Mouse (Mus musculus) MEL (cell line): Measurements from ENCODE around the gene Plcg1. TPM values are rescaled to one million over a fixed set of nuclear protein-coding genes. Genes with fewer than 3 reads are reported as not detected.

ENCODE experiments used
- DNase-seq: peaks from one replicate; pipeline ENCODE4 v3.0.0; 2011; ENCODE audit warnings: low read depth, low spot score
- H3K27ac ChIP-seq: 2 replicates; pipeline ENCODE4 v1.5.1; 2012; ENCODE audit warnings: low read depth, mild to moderate bottlenecking, control low read depth, low read length, moderate library complexity; ENCODE audit not compliant: control insufficient read depth
- H3K27me3 ChIP-seq, 2 experiments: fragments of 150-350 bp in 1 of 2; sonication (generic) in 1 of 2; 2 replicates each; pipeline ENCODE4 v1.6.1; 2012; ENCODE audit warnings: low read length in 2 of 2, mild to moderate bottlenecking in 2 of 2, improper control_type of control experiment in 1 of 2, moderate library complexity in 1 of 2; ENCODE audit not compliant: insufficient read depth in 2 of 2, control insufficient read depth in 1 of 2
- H3K36me3 ChIP-seq, 2 experiments: 2 replicates each; pipeline ENCODE4 v1.6.1; 2012 to 2014; ENCODE audit warnings: low read length in 2 of 2, improper control_type of control experiment in 1 of 2, inconsistent platforms in 1 of 2, mild to moderate bottlenecking in 1 of 2; ENCODE audit not compliant: insufficient read depth in 2 of 2, control insufficient read depth in 1 of 2
- H3K4me1 ChIP-seq, 2 experiments: fragments of 150-350 bp in 1 of 2; sonication (generic) in 1 of 2; 2 replicates each; pipeline ENCODE4 v1.6.1; 2012; ENCODE audit warnings: low read length in 2 of 2, improper control_type of control experiment in 1 of 2, mild to moderate bottlenecking in 1 of 2; ENCODE audit not compliant: insufficient read depth in 2 of 2, control insufficient read depth in 1 of 2
- H3K4me3 ChIP-seq, 2 experiments: fragments of 150-350 bp in 1 of 2; sonication (generic) in 1 of 2; 2 replicates each; pipeline ENCODE4 v1.5.1; 2012; ENCODE audit warnings: low read depth in 2 of 2, low read length in 2 of 2, mild to moderate bottlenecking in 2 of 2, moderate library complexity in 2 of 2, control low read depth in 1 of 2, improper control_type of control experiment in 1 of 2; ENCODE audit not compliant: control insufficient read depth in 1 of 2, insufficient read depth in 1 of 2
- H3K79me2 ChIP-seq: 2 replicates; pipeline ENCODE4 v1.6.1; 2012; ENCODE audit warnings: mild to moderate bottlenecking, low read length, moderate library complexity; ENCODE audit not compliant: control insufficient read depth, poor library complexity, insufficient read depth
- H3K9ac ChIP-seq: 2 replicates; pipeline ENCODE4 v1.6.1; 2012; ENCODE audit warnings: low read depth, mild to moderate bottlenecking, control low read depth, low read length, moderate library complexity; ENCODE audit not compliant: control insufficient read depth, poor library complexity, severe bottlenecking
- H3K9me3 ChIP-seq: fragments of 150-350 bp; sonication (generic); replicated peaks from 2 replicates; pipeline ENCODE4 v1.6.1; 2012; ENCODE audit warnings: mild to moderate bottlenecking, low read length, improper control_type of control experiment, moderate library complexity; ENCODE audit not compliant: insufficient read depth
- BHLHE40 ChIP-seq: IDR thresholded peaks from 2 replicates; pipeline ENCODE4 v1.6.1; 2012; ENCODE audit warnings: low read depth, mild to moderate bottlenecking, inconsistent platforms, low read length, improper control_type of control experiment, borderline replicate concordance
- CHD1 ChIP-seq: IDR thresholded peaks from 2 replicates; pipeline ENCODE4 v1.6.1; 2012; ENCODE audit warnings: low read depth, mild to moderate bottlenecking, inconsistent platforms, low read length, improper control_type of control experiment
- EP300 ChIP-seq, 2 experiments: IDR thresholded peaks; 2 replicates each; pipeline ENCODE4 v1.6.1; 2011; ENCODE audit warnings: improper control_type of control experiment in 2 of 2, low read length in 2 of 2, low read depth in 1 of 2, mild to moderate bottlenecking in 1 of 2
- ETS1 ChIP-seq: IDR thresholded peaks from 2 replicates; pipeline ENCODE4 v1.6.1; 2012; ENCODE audit warnings: low read depth, mild to moderate bottlenecking, inconsistent platforms, low read length, improper control_type of control experiment, moderate library complexity
- GABPA ChIP-seq: IDR thresholded peaks from 2 replicates; pipeline ENCODE4 v1.6.1; 2012; ENCODE audit warnings: low read depth, mild to moderate bottlenecking, inconsistent platforms, low read length, improper control_type of control experiment, moderate library complexity
- HCFC1 ChIP-seq: IDR thresholded peaks from 2 replicates; pipeline ENCODE4 v1.6.1; 2012; ENCODE audit warnings: low read depth, mild to moderate bottlenecking, inconsistent platforms, low read length, improper control_type of control experiment, moderate library complexity
- JUND ChIP-seq: IDR thresholded peaks from 2 replicates; pipeline ENCODE4 v1.6.1; 2011; ENCODE audit warnings: low read depth, mild to moderate bottlenecking, improper control_type of control experiment, low read length
- KAT2A ChIP-seq: conservative IDR thresholded peaks from 2 replicates; pipeline ENCODE4 v1.6.1; 2012; ENCODE audit warnings: low read depth, low read length, improper control_type of control experiment, inconsistent platforms
- MEF2A ChIP-seq: IDR thresholded peaks from 2 replicates; pipeline ENCODE4 v1.6.1; 2014; ENCODE audit warnings: low read depth, mild to moderate bottlenecking, inconsistent platforms, low read length, improper control_type of control experiment; ENCODE audit not compliant: poor library complexity, insufficient replicate concordance, severe bottlenecking; ENCODE audit errors: extremely low read depth
- MYB ChIP-seq: IDR thresholded peaks from 2 replicates; pipeline ENCODE4 v1.6.1; 2011; ENCODE audit warnings: mild to moderate bottlenecking, low read depth, low read length, improper control_type of control experiment
- NRF1 ChIP-seq: IDR thresholded peaks from 2 replicates; pipeline ENCODE4 v1.6.1; 2014; ENCODE audit warnings: low read depth, mild to moderate bottlenecking, inconsistent platforms, low read length, improper control_type of control experiment, moderate library complexity; ENCODE audit not compliant: poor library complexity, insufficient read depth, severe bottlenecking
- POLR2A ChIP-seq, 2 experiments: IDR thresholded peaks; 2 replicates each; pipeline ENCODE4 v1.6.1; 2011 to 2012; ENCODE audit warnings: low read length in 2 of 2, mild to moderate bottlenecking in 2 of 2, control low read depth in 1 of 2, improper control_type of control experiment in 1 of 2, low read depth in 1 of 2, moderate library complexity in 1 of 2; ENCODE audit not compliant: control insufficient read depth in 1 of 2, insufficient read depth in 1 of 2, poor library complexity in 1 of 2
- POLR2AphosphoS2 ChIP-seq: IDR thresholded peaks from 2 replicates; pipeline ENCODE4 v1.6.1; 2011; ENCODE audit warnings: low read length, improper control_type of control experiment
- RCOR1 ChIP-seq: IDR thresholded peaks from 2 replicates; pipeline ENCODE4 v1.6.1; 2012; ENCODE audit warnings: low read depth, mild to moderate bottlenecking, inconsistent platforms, low read length, improper control_type of control experiment
- SIN3A ChIP-seq: IDR thresholded peaks from 2 replicates; pipeline ENCODE4 v1.6.1; 2012; ENCODE audit warnings: low read length, improper control_type of control experiment, inconsistent platforms
- TBP ChIP-seq: IDR thresholded peaks from 2 replicates; pipeline ENCODE4 v1.8.0; 2011; ENCODE audit warnings: low read depth, low read length, improper control_type of control experiment
- TCF12 ChIP-seq: IDR thresholded peaks from 2 replicates; pipeline ENCODE4 v1.6.1; 2014; ENCODE audit warnings: low read depth, mild to moderate bottlenecking, inconsistent platforms, low read length, improper control_type of control experiment, moderate library complexity
- ZC3H11A ChIP-seq: IDR thresholded peaks from 2 replicates; pipeline ENCODE4 v1.6.1; 2012; ENCODE audit warnings: low read depth, mild to moderate bottlenecking, inconsistent platforms, low read length, improper control_type of control experiment
- ZKSCAN1 ChIP-seq: IDR thresholded peaks from 2 replicates; pipeline ENCODE4 v1.6.1; 2012; ENCODE audit warnings: low read depth, mild to moderate bottlenecking, inconsistent platforms, low read length, improper control_type of control experiment, moderate library complexity
- ZMIZ1 ChIP-seq: IDR thresholded peaks from 2 replicates; pipeline ENCODE4 v1.6.1; 2012; ENCODE audit warnings: low read depth, mild to moderate bottlenecking, inconsistent platforms, low read length, improper control_type of control experiment, moderate library complexity
- ZNF384 ChIP-seq: IDR thresholded peaks from 2 replicates; pipeline ENCODE4 v1.6.1; 2012; ENCODE audit warnings: low read depth, mild to moderate bottlenecking, inconsistent platforms, low read length, improper control_type of control experiment
- polyA plus RNA-seq, 2 experiments: library from polyadenylated mRNA; stranded (reverse) in 1 of 2; unstranded in 1 of 2; fragments of >175 nt in 1 of 2; fragments of >200 nt in 1 of 2; gene quantifications; 2 replicates each; pipeline versions ENCODE4 v1.2.1 to v1.2.4; 2012; ENCODE audit warnings: low replicate concordance in 2 of 2, low read depth in 1 of 2; ENCODE audit not compliant: insufficient read length in 2 of 2, insufficient read depth in 1 of 2, missing spikeins in 1 of 2
- total RNA-seq: library from RNA; depleted of rRNA; stranded (reverse); fragments of 300-350 nt; gene quantifications from 2 replicates; pipeline ENCODE4 v1.2.3, GENCODE M21; 2012

Plcg1 gene
- total and polyA plus RNA-seq, 3 experiments = 15.4 to 27.5 TPM; not detected in 1

DNA sequence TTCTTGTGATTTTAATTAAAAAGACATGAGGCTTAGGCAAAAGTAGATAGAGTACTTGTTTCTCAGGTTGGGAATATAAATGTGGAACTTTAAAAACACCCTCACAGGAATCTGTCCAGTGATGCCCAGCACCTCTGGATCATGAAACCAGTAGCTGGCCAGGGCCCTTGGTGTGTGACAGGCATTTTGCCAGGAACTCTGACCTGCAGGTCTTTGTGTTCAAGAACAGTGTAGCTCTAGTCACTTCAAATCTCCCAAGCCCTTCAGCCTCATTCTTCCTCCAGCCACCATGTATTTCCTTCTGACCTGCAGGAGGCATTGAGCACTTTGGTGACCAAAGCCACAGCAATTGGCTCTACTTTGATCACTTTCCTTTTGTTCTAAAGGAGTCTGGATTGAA lies 39.3 kb downstream of the Plcg1 start:
- H3K9ac ChIP-seq = no peak overlapping the region
- no peak overlapping the region for H3K4me3 ChIP-seq
- H3K27me3 ChIP-seq = no peaks in the 10 kb centered on the region
- no peak overlapping the region for H3K27ac ChIP-seq
- no peaks in the 10 kb centered on the region for H3K4me1 ChIP-seq
- H3K9me3 ChIP-seq = no peaks in the 10 kb centered on the region
- TF ChIP-seq NRF1 (no peak), TCF12 (no peak), ZKSCAN1 (no peak), JUND (no peak), GABPA (no peak), ETS1 (no peak), CHD1 (no peak), ZC3H11A (no peak)
- H3K79me2 ChIP-seq = no peaks in the 10 kb centered on the region
- no peak for DNase-seq
- H3K36me3 ChIP-seq = no peaks in the 10 kb centered on the region

DNA sequence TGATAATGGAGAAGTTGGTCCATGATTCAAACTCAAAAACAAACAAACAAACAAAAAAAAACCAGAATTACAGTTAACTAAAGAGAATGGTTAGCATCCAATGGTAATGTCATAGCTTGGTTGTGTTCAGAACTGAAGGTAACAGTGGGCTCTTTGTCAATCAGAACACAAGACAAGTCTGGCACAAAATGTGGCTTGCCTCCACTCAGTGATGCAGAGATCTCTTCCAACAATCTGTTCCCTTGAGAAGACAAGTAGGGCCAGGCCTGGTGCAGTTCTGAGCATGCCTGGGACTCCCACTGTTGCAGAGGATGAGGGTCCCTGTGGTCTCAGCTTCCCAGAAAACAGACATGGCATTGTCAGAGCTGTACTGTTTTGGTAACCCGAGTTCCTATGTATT lies 39.8 kb downstream of the Plcg1 start:
- TF ChIP-seq TBP (no peak), ZMIZ1 (no peak), EP300 (IDR thresholded peaks at IDR 0.05; ENCODE audit: low read depth in 1 of 2, low read length in 2 of 2) (no peak)

DNA sequence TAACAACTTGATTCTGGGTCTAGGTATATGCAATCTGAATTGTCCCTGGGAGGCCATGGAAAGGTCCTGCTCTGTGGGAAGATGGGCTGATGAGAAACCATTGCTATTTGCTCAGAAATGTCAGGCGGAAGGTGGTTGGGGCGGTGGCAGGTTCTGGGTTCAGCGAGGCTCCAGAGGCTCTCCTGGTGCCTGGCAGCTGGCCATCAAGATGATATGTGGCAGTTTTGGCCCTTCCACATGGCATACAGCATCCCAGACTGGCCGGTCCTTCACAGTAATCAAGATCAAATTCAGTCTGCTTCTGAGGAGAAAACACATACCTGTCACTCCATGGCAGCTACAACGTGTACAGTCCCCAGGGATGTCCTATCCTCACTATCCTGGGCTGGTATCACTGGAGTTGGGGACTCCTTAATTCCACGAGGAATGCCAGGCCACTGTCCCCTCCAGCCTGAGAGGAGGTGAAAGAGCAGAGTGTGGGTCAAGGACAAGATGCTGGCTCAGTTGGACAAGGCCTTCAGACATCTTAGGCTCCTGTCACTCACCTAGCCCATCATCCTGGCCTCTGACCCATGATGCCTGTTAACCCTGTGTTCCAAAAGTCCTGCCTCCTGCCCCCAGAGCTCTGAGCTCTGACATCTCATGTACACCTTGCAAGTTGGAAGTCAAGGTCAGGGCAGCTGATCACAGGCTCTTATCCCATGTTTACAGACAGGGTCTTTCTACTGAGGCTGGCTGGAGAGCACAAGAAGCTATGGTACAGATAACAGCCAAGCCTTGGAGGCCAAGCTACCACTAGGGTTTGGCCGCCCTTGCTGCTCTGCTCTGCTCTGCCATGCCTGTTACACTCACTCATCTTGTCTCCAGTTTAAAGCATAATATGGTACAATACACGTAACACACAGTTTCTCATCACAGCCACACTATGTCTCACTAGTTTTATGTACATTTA lies 40.5 kb downstream of the Plcg1 start:
- no peak overlapping the region for H3K9ac ChIP-seq
- H3K4me3 ChIP-seq = no peak overlapping the region
- no peak overlapping the region for H3K27ac ChIP-seq
- no peaks in the 10 kb centered on the region for H3K4me1 ChIP-seq
- H3K27me3 ChIP-seq = no peaks in the 10 kb centered on the region
- H3K36me3 ChIP-seq = no peaks in the 10 kb centered on the region
- no peak for DNase-seq
- no peaks in the 10 kb centered on the region for H3K79me2 ChIP-seq
- H3K9me3 ChIP-seq = no peaks in the 10 kb centered on the region
- TF ChIP-seq SIN3A (no peak), MYB (no peak), BHLHE40 (no peak), POLR2A (IDR thresholded peaks at IDR 0.05; ENCODE audit: control insufficient read depth in 1 of 2, insufficient read depth in 1 of 2, low read depth in 1 of 2, low read length in 2 of 2, poor library complexity in 1 of 2) (no peak), KAT2A (no peak), ETS1 (no peak), HCFC1 (no peak), MEF2A (no peak), RCOR1 (no peak), JUND (no peak), GABPA (no peak), ZKSCAN1 (no peak), CHD1 (no peak), POLR2AphosphoS2 (no peak), ZNF384 (no peak), ZMIZ1 (no peak)
- TF ChIP-seq, all 39 proteins: peak for 0

More for the DNA sequence above, 39.8 kb downstream of the Plcg1 start:
- no peak overlapping the region for H3K4me3 ChIP-seq
- no peaks in the 10 kb centered on the region for H3K27me3 ChIP-seq
- no peaks in the 10 kb centered on the region for H3K36me3 ChIP-seq
- H3K9me3 ChIP-seq = no peaks in the 10 kb centered on the region
- no peak for DNase-seq
- no peak overlapping the region for H3K27ac ChIP-seq
- no peaks in the 10 kb centered on the region for H3K4me1 ChIP-seq
- H3K9ac ChIP-seq = no peak overlapping the region
- no peaks in the 10 kb centered on the region for H3K79me2 ChIP-seq
